Mouse (Mus musculus) C2C12 (cell line): ENCODE data around the gene Abi3.

ENCODE experiments used
- CEBPB ChIP-seq: IDR thresholded peaks from one replicate; pipeline ENCODE4 v1.6.1; 2011; ENCODE audit warnings: low read depth, mild to moderate bottlenecking, control low read depth, moderate library complexity
- CTCF ChIP-seq: IDR thresholded peaks from one replicate; pipeline ENCODE4 v1.5.1; 2011; ENCODE audit not compliant: control insufficient read depth, insufficient read depth, insufficient read length
- MYOG ChIP-seq: IDR thresholded peaks from one replicate; pipeline ENCODE4 v1.6.1; 2011; ENCODE audit not compliant: control insufficient read depth, insufficient read length; ENCODE audit errors: extremely low read depth

- TF ChIP-seq CEBPB (no peak), MYOG (no peak), CTCF (no peak)
Measured at GRCm38 (mm10) chr11:95834143-95834667, 8.1 kb downstream of the Abi3 start.
